Mouse (Mus musculus) forebrain, postnatal 0 days (tissue): Measurements from ENCODE around the gene Slc16a5. TPM values are rescaled to one million over a fixed set of nuclear protein-coding genes. Genes with fewer than 3 reads are reported as not detected.

Source experiments
- ATAC-seq: fragments of 200-750 bp; cut with Nextera tagmentation; 2 replicates; pipeline ENCODE4 v1.8.0; 2017; ENCODE audit warnings: mild to moderate bottlenecking, moderate library complexity
- DNase-seq: peaks from one replicate; pipeline ENCODE4 v3.0.0-alpha.2; 2015
- H3K27ac ChIP-seq: fragments of 300-500 bp; sonication (generic); 2 replicates; pipeline ENCODE4 v1.5.1; 2014; ENCODE audit warnings: low read depth, mild to moderate bottlenecking, antibody characterized with exemption, low read length, moderate library complexity, mixed read lengths
- H3K27me3 ChIP-seq: fragments of 300-500 bp; sonication (generic); 2 replicates; pipeline ENCODE4 v1.6.1; 2014; ENCODE audit warnings: mild to moderate bottlenecking, low read length, mixed read lengths; ENCODE audit not compliant: insufficient read depth
- H3K36me3 ChIP-seq: fragments of 300-500 bp; sonication (generic); 2 replicates; pipeline ENCODE4 v1.6.1; 2014; ENCODE audit warnings: mild to moderate bottlenecking, moderate library complexity; ENCODE audit not compliant: insufficient read depth
- H3K4me1 ChIP-seq: fragments of 300-500 bp; sonication (generic); 2 replicates; pipeline ENCODE4 v1.6.1; 2014; ENCODE audit warnings: antibody characterized with exemption; ENCODE audit not compliant: insufficient read depth
- H3K4me2 ChIP-seq: fragments of 300-500 bp; sonication (generic); 2 replicates; pipeline ENCODE4 v1.6.1; 2014; ENCODE audit warnings: low read depth, mild to moderate bottlenecking, moderate library complexity
- H3K4me3 ChIP-seq: fragments of 300-500 bp; sonication (generic); 2 replicates; pipeline ENCODE4 v1.5.1; 2014; ENCODE audit warnings: low read depth, low read length, mixed read lengths
- H3K9ac ChIP-seq: fragments of 300-500 bp; sonication (generic); 2 replicates; pipeline ENCODE4 v1.6.1; 2014; ENCODE audit warnings: mild to moderate bottlenecking
- H3K9me3 ChIP-seq: fragments of 300-500 bp; sonication (generic); 2 replicates; pipeline ENCODE4 v1.6.1; 2016; ENCODE audit warnings: low read length
- CTCF ChIP-seq: sonication (generic); IDR thresholded peaks from 2 replicates; pipeline ENCODE4 v1.5.1; 2016; ENCODE audit warnings: antibody characterized with exemption, control low read depth, low read depth
- WGBS: fragments of 180-500 bp; shearing (Covaris S2); extraction: QIAGEN DNeasy Blood & Tissue Kit; methylation state at CpG from one replicate; pipeline ENCODE4 v1.1.7; 2014; 5-methylcytosine and 5-hydroxymethylcytosine counted together
- polyA plus RNA-seq: library from polyadenylated mRNA; unstranded; fragments of >200 nt; fragmentation: Nextera tagmentation; extraction: Ambion mirVana; gene quantifications from 2 replicates; pipeline ENCODE4 v1.2.1, GENCODE M21; 2015
- total RNA-seq: library from RNA; depleted of rRNA; stranded (reverse); fragments of >200 nt; gene quantifications from 2 replicates; pipeline ENCODE4 v1.2.3, GENCODE M21; 2014; rRNA removed

Slc16a5 gene
- total RNA-seq (not detected in 2 replicates), polyA plus RNA-seq (0.06 and 0.07 TPM in 2 replicates)

DNA sequence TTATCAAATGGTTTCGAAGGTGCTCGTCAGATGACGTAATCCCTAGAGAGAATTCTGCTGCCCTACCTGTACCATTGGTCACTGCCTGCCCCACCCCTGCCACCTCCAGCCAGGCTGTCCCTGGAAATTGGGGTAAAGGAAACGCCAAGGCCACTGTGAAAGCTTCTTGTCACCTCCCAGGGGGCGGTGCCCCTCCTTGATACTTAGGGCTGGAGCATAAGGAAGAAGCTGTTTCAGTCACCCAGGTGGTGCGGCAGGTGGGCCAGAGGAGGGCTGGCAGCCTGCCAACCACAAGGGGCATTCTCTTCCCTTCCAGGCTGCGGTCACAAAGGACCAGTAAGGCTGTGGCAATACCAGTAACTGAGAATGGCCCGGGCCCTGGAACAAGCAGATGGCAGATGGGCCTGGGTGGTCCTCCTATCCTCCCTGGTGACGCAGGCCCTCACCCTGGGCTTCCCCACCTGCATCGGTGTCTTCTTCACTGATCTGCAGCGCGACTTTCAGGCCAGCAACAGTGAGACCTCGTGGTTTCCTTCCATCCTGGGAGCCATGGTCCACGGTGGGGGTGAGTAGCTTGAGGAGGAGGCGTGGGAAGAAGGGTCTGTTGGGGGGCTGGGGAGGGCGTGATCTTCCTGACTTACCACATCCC is at the start of gene Slc16a5:
Gene Slc16a5, plus strand, starts transcription at position 232 of the 649 bp plus-strand sequence.
- no peak within 1 kb of the TSS for H3K4me2 ChIP-seq
- ATAC-seq (no peak), DNase-seq (no peak)
- H3K27ac ChIP-seq = no peak within 1 kb of the TSS
- no peaks in the 10 kb centered on the region for H3K9me3 ChIP-seq
- no peak within 1 kb of the TSS for H3K9ac ChIP-seq
- H3K36me3 ChIP-seq = no peaks in the 10 kb centered on the region
- no peak within 1 kb of the TSS for H3K4me3 ChIP-seq
- H3K4me1 ChIP-seq = no peaks in the 10 kb centered on the region
- WGBS = 76% methylated on average over 16 of the region's 16 CpGs
- TF ChIP-seq CTCF = no peak
- no peaks in the 10 kb centered on the region for H3K27me3 ChIP-seq

DNA sequence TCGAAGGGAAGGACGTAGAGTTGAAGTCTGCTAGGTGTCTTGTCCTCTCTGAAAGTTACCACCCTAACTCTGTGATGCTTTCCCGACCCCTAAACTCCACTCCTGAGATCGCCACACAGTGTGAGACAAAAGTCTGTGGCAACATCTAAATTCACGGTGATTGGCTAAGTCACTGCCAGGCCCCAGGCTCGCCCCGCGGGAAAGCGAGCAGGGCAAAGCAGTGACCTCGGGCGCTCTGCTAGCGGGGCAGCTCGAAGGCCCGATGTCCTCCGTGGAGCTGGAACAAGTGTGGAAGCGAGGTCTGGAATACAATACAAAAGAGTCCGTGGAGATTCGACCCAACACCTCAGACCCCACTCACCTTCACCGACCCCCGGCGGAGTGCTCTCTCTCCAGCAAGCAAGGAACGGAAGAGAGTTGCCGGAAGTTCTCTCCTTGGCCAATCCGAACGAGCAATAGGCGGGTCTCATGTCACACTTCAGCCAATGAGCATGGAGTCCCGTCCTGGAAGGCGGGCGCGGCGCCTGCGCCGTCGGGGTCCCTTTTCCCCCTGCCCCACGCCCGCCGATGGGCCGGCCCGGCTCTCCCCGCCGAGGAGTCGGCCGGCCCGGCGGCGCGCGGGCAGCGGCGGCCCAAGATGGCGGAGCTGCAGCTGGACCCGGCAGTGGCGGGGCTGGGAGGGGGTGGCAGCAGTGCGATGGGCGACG is 42.6 kb upstream of the Slc16a5 start, which contains the start of the genes Atp5h and Kctd2:
Gene Atp5h, minus strand, starts transcription at position 432 of the 707 bp plus-strand sequence.
Gene Kctd2, plus strand, starts transcription at position 598 of the 707 bp plus-strand sequence.
- Histone ChIP-seq H3K36me3 (peaks cover 32% of the 10 kb centered on the region), H3K9me3 (no peaks in the 10 kb centered on the region), H3K4me1 (peaks cover 14% of the 10 kb centered on the region), H3K4me3 (peak within 1 kb of the TSS; percentile 49), H3K27me3 (no peaks in the 10 kb centered on the region), H3K4me2 (peak within 1 kb of the TSS; percentile 92), H3K9ac (peak within 1 kb of the TSS; percentile 90), H3K27ac (peak within 1 kb of the TSS; percentile 89)
- ATAC-seq (peak; percentile 99), DNase-seq (peak; percentile 98)
- TF ChIP-seq CTCF = no peak
- WGBS = 2% methylated on average over 55 of the region's 56 CpGs

DNA sequence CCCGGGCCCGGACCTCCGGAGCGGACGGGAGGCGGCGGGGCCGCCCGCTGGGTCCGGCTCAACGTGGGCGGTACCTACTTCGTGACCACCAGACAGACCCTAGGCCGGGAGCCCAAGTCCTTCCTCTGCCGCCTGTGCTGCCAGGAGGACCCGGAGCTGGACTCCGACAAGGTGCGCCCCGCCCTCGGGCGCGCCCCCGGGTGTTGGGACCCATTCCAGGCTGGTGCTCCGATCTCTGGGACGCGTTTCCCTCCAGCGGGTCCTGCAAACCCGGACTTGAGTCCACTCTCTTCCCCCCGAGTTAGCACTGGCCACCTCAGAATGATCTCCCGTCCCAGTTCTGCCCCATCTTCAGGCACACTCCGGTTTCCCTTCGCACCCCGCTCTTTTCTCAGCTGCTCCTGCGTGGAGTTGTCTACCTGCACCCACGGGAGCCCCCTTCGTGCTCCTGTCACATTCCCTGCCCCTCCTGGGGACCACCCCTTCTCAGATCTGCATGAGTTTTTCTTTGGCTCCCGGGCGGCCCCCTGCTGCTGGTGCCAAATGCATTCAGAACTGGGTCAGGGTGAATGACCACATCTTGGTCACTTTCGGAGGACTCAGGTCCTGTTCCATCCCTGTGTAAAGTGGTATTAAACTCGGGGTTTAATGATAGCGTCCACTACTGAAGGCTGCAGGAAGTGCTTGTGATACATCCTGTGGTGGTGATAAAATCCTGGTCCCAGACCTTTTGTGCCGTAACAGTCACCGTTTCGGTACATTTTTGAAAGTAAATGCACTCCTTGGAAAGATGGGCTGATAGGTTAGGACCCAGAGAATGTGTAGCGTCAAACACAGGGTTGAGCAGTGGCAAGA is 41.7 kb upstream of the Slc16a5 start:
- peak; percentile 46 for ATAC-seq
- DNase-seq = peak; percentile 57

DNA sequence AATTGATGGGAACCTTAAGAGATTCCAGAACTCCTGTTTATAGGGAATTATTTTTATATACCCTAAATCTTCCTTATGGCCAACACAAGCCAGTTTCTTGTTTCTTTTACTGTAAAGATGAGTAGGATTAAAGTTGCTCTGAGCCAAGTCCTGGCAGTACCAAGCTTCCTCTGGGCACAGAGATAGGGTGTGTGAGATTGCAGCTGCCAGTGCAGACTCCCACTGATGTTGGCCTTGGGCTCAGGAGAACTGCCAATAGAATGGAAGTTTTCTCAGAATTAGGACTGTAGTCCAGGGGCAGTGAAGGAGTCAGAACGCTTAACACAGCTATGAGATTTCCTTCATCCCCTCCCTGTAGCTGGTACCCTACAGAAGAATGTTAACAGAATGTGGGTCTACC is 40.9 kb upstream of the Slc16a5 start:
- Histone ChIP-seq H3K27me3 (no peaks in the 10 kb centered on the region), H3K36me3 (peaks cover 27% of the 10 kb centered on the region), H3K4me1 (peaks cover 14% of the 10 kb centered on the region), H3K27ac (no peak overlapping the region), H3K4me3 (peak overlapping the region; percentile 49), H3K9me3 (no peaks in the 10 kb centered on the region), H3K4me2 (peak overlapping the region; percentile 92), H3K9ac (peak overlapping the region; percentile 90; the same call in 1 of the 2 replicates)
- TF ChIP-seq CTCF = no peak
- DNase-seq (no peak), ATAC-seq (no peak)
- 57% methylated on average over 1 of the region's 1 CpGs for WGBS

More for the DNA sequence above, 41.7 kb upstream of the Slc16a5 start:
- Histone ChIP-seq H3K27me3 (no peaks in the 10 kb centered on the region), H3K27ac (peak overlapping the region; percentile 89), H3K9ac (peak overlapping the region; percentile 90), H3K4me2 (peak overlapping the region; percentile 92), H3K36me3 (peaks cover 32% of the 10 kb centered on the region), H3K9me3 (no peaks in the 10 kb centered on the region), H3K4me3 (peak overlapping the region; percentile 49), H3K4me1 (peaks cover 14% of the 10 kb centered on the region)
- 3% methylated on average over 45 of the region's 45 CpGs for WGBS
- TF ChIP-seq CTCF = no peak; the same call in 1 of the 2 replicates

DNA sequence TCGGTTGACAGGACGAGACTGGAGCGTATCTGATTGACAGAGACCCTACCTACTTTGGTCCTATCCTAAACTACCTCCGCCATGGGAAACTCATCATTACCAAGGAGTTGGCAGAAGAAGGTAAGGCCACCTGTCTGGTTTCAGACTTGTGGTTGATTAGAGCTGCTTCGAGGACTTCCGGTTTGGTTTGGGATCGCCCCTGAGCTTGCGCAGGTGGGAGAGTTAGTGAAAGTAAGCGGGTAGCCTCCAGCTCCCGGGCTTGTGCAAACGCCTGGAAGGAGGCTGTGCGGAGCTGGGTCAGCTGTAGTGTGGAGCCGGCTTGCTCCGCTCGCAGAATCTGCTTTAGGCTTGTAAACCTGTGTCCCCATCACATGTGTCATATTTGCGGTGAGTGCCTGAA is 40.3 kb upstream of the Slc16a5 start:
- DNase-seq (no peak), ATAC-seq (no peak)
- no peak for TF ChIP-seq CTCF
- 92% methylated on average over 16 of the region's 16 CpGs for WGBS
- H3K4me1 ChIP-seq = peaks cover 14% of the 10 kb centered on the region
- no peaks in the 10 kb centered on the region for H3K27me3 ChIP-seq
- H3K27ac ChIP-seq = no peak overlapping the region
- H3K36me3 ChIP-seq = peaks cover 28% of the 10 kb centered on the region
- no peak overlapping the region for H3K9ac ChIP-seq
- H3K4me3 ChIP-seq = no peak overlapping the region
- H3K4me2 ChIP-seq = no peak overlapping the region
- H3K9me3 ChIP-seq = no peaks in the 10 kb centered on the region

DNA sequence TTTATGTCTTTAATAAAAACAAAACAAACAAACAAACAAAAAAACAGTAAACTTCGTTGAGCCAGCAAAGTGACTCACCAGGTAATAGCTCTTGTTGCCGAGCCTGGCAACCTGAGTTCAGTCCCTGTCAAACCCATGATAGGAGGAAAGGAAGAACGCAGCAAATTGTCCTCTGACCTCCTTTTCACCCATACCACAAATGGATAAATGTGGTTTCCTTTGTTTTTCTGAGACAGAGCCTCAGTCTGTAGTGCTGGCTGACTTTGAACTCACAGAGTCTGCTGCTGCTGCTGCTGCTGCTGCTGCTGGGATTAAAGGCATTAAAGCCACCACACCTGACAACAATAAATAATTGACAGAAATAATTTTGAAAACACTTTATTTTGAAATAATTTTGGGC is 39.2 kb upstream of the Slc16a5 start:
- 90% methylated on average over 3 of the region's 3 CpGs for WGBS
- ATAC-seq = no peak

More for the DNA sequence above, 39.2 kb upstream of the Slc16a5 start:
- no peak overlapping the region for H3K27ac ChIP-seq
- TF ChIP-seq CTCF = no peak
- H3K27me3 ChIP-seq = no peaks in the 10 kb centered on the region
- peaks cover 26% of the 10 kb centered on the region for H3K36me3 ChIP-seq
- no peak overlapping the region for H3K9ac ChIP-seq
- peaks cover 22% of the 10 kb centered on the region for H3K4me1 ChIP-seq
- H3K4me2 ChIP-seq = no peak overlapping the region
- no peak for DNase-seq
- no peaks in the 10 kb centered on the region for H3K9me3 ChIP-seq
- H3K4me3 ChIP-seq = no peak overlapping the region
